ENCODE assay signal across 17 mouse cellular contexts in genomic region chr10:21653469-21653868, GRCm38 (mm10).
DNase-seq lines count a peak whose midpoint lies in the region; ATAC-seq and TF ChIP-seq lines count a peak whose summit lies in the region.
"Had no signal": no experiment of that assay in that cellular context is flagged by ENCODE, and none has a peak within 500 bp of the region (broad histone marks: within the 10 kb centered on the region; RNA-seq: fewer than 3 reads in every experiment).

No protein-coding gene starts in this region.

- no peaks in the 10 kb centered on the region for H3K9me3 ChIP-seq in intestine, postnatal 0 days (ENCODE audit: control insufficient read depth)
- no peaks in the 10 kb centered on the region for H3K9me3 ChIP-seq in intestine, embryonic 16.5 days (ENCODE audit: control insufficient read depth, low read length)
- 0 out of 2 replicates have a peak, but pooled peaks cover 2% of the 10 kb centered on the region for H3K9me3 ChIP-seq in forebrain, embryonic 12.5 days
- H3K9me3 ChIP-seq: forebrain, embryonic 10.5 days; G1E; liver, embryonic 15.5 days; midbrain, embryonic 13.5 days had no signal

- no peak overlapping the region for H3K9ac ChIP-seq in intestine, postnatal 0 days (ENCODE audit: low read depth, low read length)
- H3K9ac ChIP-seq in intestine, embryonic 16.5 days (ENCODE audit: low read depth, low read length) = no peak overlapping the region
- no peak overlapping the region for H3K9ac ChIP-seq in forebrain, embryonic 12.5 days
- H3K9ac ChIP-seq: embryonic facial prominence, embryonic 13.5 days; hindbrain, embryonic 13.5 days; liver, embryonic 15.5 days; midbrain, embryonic 13.5 days had no signal

- 94% methylated on average over 7 of the region's 7 CpGs for WGBS in intestine, postnatal 0 days
- WGBS in intestine, embryonic 16.5 days = 90% methylated on average over 7 of the region's 7 CpGs
- WGBS in thymus, adult 2 months = 98% methylated on average over 7 of the region's 7 CpGs
- 89% methylated on average over 7 of the region's 7 CpGs for WGBS in forebrain, embryonic 12.5 days

- TF ChIP-seq CTCF in intestine, postnatal 0 days (IDR thresholded peaks at IDR 0.05; ENCODE audit: low read depth) = 0 out of 2 replicates have a peak, but pooled peaks have one; percentile 9
- no peak for TF ChIP-seq CTCF in thymus, adult 2 months (IDR thresholded peaks at IDR 0.05; ENCODE audit: borderline replicate concordance, control insufficient read depth, extremely low read depth, insufficient read depth, low read length, poor library complexity)

- H3K4me1 ChIP-seq in intestine, postnatal 0 days (replicated peaks; ENCODE audit: control insufficient read depth, insufficient read depth, low read length) = no peaks in the 10 kb centered on the region
- no peaks in the 10 kb centered on the region for H3K4me1 ChIP-seq in intestine, embryonic 16.5 days (ENCODE audit: control insufficient read depth, insufficient read depth, low read length)
- no peaks in the 10 kb centered on the region for H3K4me1 ChIP-seq in thymus, adult 2 months (replicated peaks; ENCODE audit: control insufficient read depth, insufficient read depth, low read length)
- no peaks in the 10 kb centered on the region for H3K4me1 ChIP-seq in forebrain, embryonic 12.5 days
- H3K4me1 ChIP-seq: embryonic facial prominence, embryonic 13.5 days; forebrain, embryonic 10.5 days; hindbrain, embryonic 13.5 days; liver, embryonic 15.5 days; midbrain, embryonic 13.5 days had no signal

- no peaks in the 10 kb centered on the region for H3K27me3 ChIP-seq in intestine, postnatal 0 days (replicated peaks; ENCODE audit: control insufficient read depth, insufficient read depth, low read length)
- H3K27me3 ChIP-seq in intestine, embryonic 16.5 days (replicated peaks; ENCODE audit: control insufficient read depth, insufficient read depth, low read length) = no peaks in the 10 kb centered on the region
- H3K27me3 ChIP-seq in thymus, adult 2 months (ENCODE audit: control insufficient read depth, insufficient read depth, low read length) = no peaks in the 10 kb centered on the region
- no peaks in the 10 kb centered on the region for H3K27me3 ChIP-seq in forebrain, embryonic 12.5 days
- H3K27me3 ChIP-seq: embryonic facial prominence, embryonic 13.5 days; hindbrain, embryonic 13.5 days; liver, embryonic 15.5 days; midbrain, embryonic 13.5 days had no signal

- no peak overlapping the region for H3K27ac ChIP-seq in intestine, postnatal 0 days (ENCODE audit: low read depth, low read length)
- no peak overlapping the region for H3K27ac ChIP-seq in intestine, embryonic 16.5 days (ENCODE audit: low read length)
- H3K27ac ChIP-seq in thymus, adult 2 months (ENCODE audit: control insufficient read depth, insufficient read depth, low read length) = no peak overlapping the region
- no peak overlapping the region for H3K27ac ChIP-seq in forebrain, embryonic 12.5 days
- H3K27ac ChIP-seq: embryonic facial prominence, embryonic 13.5 days; forebrain, embryonic 10.5 days; hindbrain, embryonic 13.5 days; liver, embryonic 15.5 days; midbrain, embryonic 13.5 days had no signal

- no peak for ATAC-seq in CD4-positive, CD25-positive, alpha-beta regulatory T cell, adult 4 months
- ATAC-seq in intestine, postnatal 0 days = no peak
- no peak for ATAC-seq in intestine, embryonic 16.5 days
- no peak for ATAC-seq in forebrain, embryonic 12.5 days (ENCODE audit: low FRiP score)
- ATAC-seq in monocyte, adult 5-6 weeks (replicated peaks; ENCODE audit: insufficient number of reproducible peaks, low FRiP score, low TSS enrichment, poor library complexity, severe bottlenecking) = no peak
- ATAC-seq: midbrain, embryonic 13.5 days had no signal

- H3K4me3 ChIP-seq in intestine, postnatal 0 days (ENCODE audit: low read depth, low read length) = no peak overlapping the region
- no peak overlapping the region for H3K4me3 ChIP-seq in intestine, embryonic 16.5 days (ENCODE audit: low read length)
- no peak overlapping the region for H3K4me3 ChIP-seq in thymus, adult 2 months (ENCODE audit: control insufficient read depth, insufficient read depth, low read length)
- H3K4me3 ChIP-seq in forebrain, embryonic 12.5 days (replicated peaks) = no peak overlapping the region
- H3K4me3 ChIP-seq: embryonic facial prominence, embryonic 13.5 days; forebrain, embryonic 10.5 days; hindbrain, embryonic 13.5 days; liver, embryonic 15.5 days; midbrain, embryonic 13.5 days had no signal

- DNase-seq in CD4-positive, CD25-positive, alpha-beta regulatory T cell, adult 2 months (ENCODE audit: low read depth, low spot score) = peak; percentile 10
- peak; percentile 2 for DNase-seq in thymus, adult 2 months
- DNase-seq in thymus, postnatal 36 days = no peak
- DNase-seq: kidney, adult 18-20 months; kidney, postnatal 36 days; lung, postnatal 14 days had no signal

- no peak overlapping the region for H3K4me2 ChIP-seq in intestine, postnatal 0 days (replicated peaks; ENCODE audit: low read depth)
- no peak overlapping the region for H3K4me2 ChIP-seq in intestine, embryonic 16.5 days (ENCODE audit: low read depth, low read length)
- no peak overlapping the region for H3K4me2 ChIP-seq in forebrain, embryonic 12.5 days
- H3K4me2 ChIP-seq: embryonic facial prominence, embryonic 13.5 days; hindbrain, embryonic 13.5 days; liver, embryonic 15.5 days; midbrain, embryonic 13.5 days had no signal

- no peaks in the 10 kb centered on the region for H3K36me3 ChIP-seq in intestine, postnatal 0 days (ENCODE audit: control insufficient read depth, insufficient read depth)
- no peaks in the 10 kb centered on the region for H3K36me3 ChIP-seq in intestine, embryonic 16.5 days (ENCODE audit: control insufficient read depth, insufficient read depth, low read length)
- H3K36me3 ChIP-seq in thymus, adult 2 months (ENCODE audit: control insufficient read depth, insufficient read depth, low read length) = no peaks in the 10 kb centered on the region
- H3K36me3 ChIP-seq in forebrain, embryonic 12.5 days (replicated peaks) = no peaks in the 10 kb centered on the region
- H3K36me3 ChIP-seq: embryonic facial prominence, embryonic 13.5 days; forebrain, embryonic 10.5 days; G1E; hindbrain, embryonic 13.5 days; liver, embryonic 15.5 days; midbrain, embryonic 13.5 days had no signal

- no peak for TF ChIP-seq POLR2A in thymus, adult 2 months (IDR thresholded peaks at IDR 0.05; ENCODE audit: control insufficient read depth, extremely low read depth, insufficient read depth, low read length, poor library complexity)

Comparison
In these comparisons a context has a peak if more than half of its experiments do, and no peak if none do; other contexts are left out.
1. DNase-seq: peak in CD4-positive, CD25-positive, alpha-beta regulatory T cell, adult 2 months (single experiment) and thymus, adult 2 months (single experiment); none in thymus, postnatal 36 days (0 of 2).